Mouse (Mus musculus) cerebellum, adult 18-20 months (tissue): ENCODE results near the gene Dock4.

Experiments
- DNase-seq, 2 experiments: peaks; one replicate each; pipeline ENCODE4 v3.0.0; 2021

Dock4 gene

DNA sequence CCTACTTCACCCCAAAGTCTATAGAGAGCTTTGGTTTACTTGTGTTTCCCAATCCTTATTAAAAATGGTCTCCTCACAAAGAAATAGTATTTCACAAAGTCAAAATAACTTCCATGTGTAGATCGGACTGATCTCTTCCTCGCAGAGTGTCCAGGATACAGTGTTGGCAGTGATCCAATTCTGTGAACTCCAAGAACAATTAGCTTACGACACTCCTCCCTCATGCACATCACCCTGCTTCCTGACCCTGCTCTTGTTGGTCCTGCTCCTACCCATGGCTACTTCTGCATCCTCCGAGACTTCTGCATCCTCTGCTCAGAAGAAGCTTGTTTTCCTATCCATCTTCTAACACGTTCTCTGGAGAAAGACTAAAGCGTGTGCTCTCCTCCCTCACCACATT is 213.9 kb downstream of the Dock4 start:
- no peak for DNase-seq

GRCm38 (mm10) chr12:40669460-40669859 is 223.7 kb downstream of the Dock4 start:
- DNase-seq = no peak

DNA sequence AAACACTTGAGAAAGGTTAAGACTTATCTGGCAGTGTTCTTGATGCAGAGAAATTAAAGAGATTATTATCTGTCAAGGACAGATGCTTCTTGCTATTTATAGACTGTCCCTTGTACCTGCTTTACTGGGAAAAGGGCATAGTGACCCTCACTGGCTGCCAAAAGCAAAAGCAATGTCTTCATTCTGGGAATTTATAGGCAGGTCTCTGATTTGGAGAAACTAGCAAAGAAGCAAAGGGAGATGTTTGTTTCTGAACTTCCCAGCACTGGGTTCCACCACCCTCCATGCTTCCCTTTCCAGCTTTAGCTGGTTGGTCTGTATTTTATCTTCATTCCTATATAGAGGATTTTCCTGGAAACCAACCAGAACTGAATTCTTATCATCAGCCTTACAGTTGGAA is 225.0 kb downstream of the Dock4 start:
- DNase-seq = peak in 1 of 2 experiments; percentile 26

DNA sequence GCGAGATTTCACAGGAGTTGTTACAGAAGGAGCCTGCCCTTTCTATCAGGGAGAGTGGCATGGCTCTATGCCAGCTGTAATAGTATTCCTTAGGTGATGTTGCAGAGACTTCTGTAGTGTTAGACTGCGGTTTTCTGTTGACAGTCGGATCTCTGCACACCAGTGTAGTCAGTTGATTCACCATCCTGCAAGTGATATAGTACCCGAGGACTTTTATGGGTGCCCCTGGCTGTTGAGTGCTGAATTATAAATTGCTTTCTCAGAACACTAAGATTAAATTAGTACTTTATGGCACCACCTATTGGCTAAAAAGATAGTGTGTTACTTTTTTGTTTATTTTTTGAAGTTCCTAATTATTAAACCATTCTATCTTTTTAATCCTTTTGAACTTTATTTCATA is 234.0 kb downstream of the Dock4 start:
- DNase-seq = no peak

GRCm38 (mm10) chr12:40680551-40680950 is 234.8 kb downstream of the Dock4 start:
- peak in 1 of 2 experiments; percentile 22 for DNase-seq

- DNase-seq = no peak
Measured at GRCm38 (mm10) chr12:40691444-40691843, 245.7 kb downstream of the Dock4 start.

DNA sequence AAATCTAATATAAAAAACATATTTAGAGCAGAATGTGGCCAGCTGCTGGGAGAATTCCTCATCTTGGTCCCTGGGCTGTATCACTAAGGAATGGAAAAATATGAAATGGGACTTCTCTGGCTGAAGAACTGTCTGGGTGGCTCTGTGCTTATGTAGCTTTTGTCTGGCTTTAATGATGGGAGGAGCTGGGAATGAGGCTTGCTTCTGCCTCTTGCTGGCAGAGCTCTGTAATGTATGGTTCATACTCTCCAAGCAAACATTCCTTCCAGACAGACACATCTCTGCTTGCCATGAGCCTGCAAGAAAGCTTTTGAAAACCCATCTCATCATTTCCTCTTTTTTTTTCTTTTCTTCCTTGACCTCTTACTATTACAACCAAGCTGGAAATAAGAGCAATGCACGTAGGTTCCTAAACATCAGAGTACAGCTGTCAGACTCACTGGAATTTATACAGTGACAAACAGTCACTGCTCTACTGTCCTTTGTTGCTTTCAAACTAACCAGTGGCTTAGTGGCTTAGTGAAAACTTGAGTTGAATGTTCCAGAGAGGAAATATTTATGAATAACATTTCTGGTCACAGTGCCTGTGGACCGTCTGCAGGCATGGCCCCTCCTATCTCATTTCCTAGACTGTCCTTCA is 248.4 kb downstream of the Dock4 start:
- DNase-seq = no peak

DNA sequence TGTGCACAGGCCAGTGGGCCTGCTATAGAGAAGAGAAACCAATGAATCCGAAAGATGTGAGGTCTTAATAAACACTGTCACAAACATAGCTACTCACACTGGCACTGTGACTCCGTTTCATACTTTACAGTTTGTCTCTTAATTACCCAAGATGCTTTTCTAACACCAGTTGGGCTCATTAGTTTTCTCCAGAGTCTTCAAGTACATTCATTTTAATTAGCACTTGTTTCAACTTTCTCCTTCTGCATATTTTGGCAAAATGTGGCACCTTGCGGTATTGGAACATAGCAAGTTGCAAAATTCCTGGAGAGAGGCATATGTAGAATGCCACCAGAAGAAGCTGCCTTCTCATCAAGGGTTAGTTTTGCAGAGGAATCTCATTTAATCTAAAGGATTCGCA is 252.6 kb downstream of the Dock4 start:
- no peak for DNase-seq

DNA sequence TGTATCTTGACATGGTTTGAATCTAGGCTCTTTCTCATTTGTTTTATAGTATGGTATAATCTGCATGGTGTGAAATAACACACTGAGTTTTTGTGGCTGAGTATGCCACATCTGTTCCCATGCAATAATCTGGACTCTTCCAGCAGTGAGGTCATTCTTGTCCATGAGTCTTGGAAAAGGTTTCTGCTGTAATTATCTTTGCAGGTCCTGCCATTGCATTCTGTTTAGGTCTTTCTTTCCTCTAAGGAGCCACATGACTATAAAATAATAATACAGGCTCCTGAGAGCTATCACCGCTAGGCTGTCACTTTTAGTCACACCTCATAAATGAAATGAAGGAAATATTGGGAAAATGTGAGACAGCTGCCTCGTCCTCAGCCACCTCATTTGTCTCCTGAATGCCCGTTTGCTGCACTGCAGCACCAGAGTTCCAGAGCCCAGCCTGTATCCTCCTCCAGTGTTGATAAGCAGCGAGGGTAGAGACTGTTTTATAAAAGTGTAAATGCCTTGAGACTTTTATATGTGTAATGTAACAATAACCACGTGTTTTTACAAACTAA is 256.6 kb downstream of the Dock4 start:
- no peak for DNase-seq

GRCm38 (mm10) chr12:40704296-40704695 is 258.5 kb downstream of the Dock4 start:
- DNase-seq = no peak

DNA sequence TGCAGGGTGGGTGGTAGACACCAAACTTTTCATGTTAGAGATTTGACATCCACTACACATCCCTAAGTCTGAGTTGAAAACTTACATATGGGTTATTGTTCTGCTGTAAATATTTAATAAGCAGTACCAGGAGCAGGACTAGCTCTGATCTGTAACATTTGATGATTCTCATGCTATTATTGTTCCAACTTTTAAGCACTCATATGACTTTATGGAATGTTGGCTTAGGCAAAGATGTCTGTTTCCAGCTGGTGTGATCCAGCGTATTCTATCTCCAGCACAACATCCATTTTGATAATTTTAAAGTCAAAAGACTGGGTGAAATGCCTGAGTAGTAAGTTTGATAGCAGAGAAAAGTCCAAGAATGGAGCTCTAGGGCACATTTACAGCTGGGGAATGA is 261.4 kb downstream of the Dock4 start:
- DNase-seq = no peak

DNA sequence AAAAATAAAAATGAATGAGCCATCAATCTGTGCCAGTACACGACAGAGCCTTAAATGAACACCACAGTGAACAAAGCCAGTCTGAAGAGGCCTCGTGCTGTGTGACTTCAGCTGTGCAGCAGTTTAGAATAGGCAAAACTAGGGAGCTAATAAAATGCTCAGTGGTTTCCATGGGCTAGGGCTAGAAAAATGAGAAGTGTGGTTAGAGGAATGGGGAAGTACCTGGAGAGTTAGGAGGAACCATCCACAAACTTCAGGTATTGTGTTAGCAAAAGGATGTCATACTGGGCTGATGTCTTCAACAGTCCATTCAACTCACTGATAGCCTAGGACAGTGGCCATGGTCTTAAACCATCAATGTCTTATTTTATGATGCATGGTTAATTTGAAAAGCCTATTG is 263.3 kb downstream of the Dock4 start:
- no peak for DNase-seq

GRCm38 (mm10) chr12:40712235-40712634 is 266.5 kb downstream of the Dock4 start:
- no peak for DNase-seq

DNA sequence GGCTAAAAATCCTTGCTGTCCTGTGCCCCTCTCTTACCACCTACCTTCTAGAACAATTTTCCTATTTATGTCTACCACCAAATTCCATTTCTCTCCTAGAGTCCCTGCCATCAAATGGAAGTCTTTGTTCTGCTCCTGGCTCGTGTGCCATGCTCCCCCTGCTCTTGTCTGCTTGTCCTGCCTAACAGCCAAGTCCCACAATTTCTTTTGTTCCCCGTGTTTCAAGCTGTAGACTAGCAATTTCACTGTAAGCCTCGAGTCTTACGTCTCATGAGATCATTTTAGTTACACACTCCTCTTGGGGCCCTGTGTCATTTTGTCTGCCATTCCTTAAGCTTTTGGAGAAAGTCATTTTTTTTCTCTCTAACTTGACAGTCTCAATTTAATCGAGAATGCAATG is 268.5 kb downstream of the Dock4 start:
- DNase-seq = no peak

DNA sequence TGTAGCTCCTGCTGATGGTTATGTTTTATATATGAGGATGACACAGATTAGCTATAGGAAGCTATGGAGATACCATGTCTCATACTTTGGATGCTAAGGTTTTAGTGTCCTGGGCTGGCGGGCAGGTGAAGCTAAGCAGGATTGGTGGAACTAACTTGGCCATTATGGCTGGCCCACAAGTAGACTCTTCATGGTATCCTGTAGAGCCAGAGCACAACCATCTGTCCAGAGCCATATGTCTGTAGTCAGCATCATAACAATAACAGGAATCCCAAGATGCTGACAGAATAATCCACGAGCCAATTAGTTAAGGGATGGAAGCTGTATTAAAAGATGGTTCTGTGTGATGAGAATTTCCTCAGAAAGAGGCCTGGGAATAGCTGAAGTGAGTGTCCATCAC is 269.4 kb downstream of the Dock4 start:
- peak; percentile 77 to 81 for DNase-seq

DNA sequence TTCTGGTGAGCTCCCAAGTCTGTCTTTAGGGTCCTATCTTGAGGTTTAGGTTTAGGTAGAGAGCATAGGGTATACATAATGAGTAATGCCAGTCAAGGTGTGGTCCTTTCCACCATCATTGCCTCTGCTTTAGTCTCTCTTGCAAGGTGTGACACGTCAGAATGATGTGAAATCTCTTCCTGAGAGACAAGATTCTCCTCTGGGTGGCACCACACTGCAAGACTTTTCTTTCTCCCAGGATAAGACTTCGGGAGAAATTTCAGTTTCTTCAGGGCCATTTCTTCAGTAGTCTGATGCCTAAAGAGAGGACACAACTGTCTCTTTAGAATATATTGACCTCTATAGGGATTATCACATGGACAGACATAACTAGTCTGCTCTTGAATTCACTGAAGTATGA is 282.6 kb downstream of the Dock4 start:
- DNase-seq = no peak

GRCm38 (mm10) chr12:40730756-40731155 is 285.0 kb downstream of the Dock4 start:
- no peak for DNase-seq

DNA sequence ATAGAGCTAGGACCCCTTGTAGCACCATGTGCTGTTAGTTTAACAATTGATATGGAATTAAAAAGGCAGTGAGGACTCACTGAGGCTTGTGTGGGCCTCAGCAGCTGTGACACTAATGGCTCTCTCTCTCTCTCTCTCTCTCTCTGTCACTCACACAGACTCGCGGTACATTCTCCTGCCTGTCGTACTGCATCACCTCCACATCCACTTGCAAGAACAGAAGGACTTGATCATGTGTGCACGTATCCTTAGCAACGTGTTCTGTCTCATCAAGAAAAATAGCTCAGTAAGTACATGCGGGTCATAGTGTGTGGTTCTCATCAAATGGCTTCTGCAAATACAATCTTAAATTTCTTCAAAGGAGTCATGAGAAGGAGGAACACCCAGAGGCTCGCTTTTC is 299.7 kb downstream of the Dock4 start:
- no peak for DNase-seq

DNA sequence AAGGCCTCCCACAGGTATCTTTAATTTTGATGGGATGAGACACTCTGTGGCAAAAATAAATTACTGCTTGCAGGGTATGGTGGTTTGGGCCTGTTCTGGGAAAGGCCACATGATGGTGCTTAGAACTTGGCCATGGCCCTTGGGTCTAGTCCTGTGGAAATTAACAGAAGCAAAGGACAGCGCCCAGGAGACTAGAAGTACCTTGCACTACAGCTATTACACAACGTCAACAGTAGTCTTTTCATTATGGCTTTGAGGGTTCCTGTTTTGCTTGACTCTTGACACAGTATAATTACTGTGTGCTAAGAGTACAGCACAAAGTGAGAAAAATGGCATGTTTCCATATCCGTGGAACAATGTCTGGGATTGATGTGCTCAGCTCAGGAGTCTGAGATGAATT is 300.3 kb downstream of the Dock4 start:
- DNase-seq = no peak

DNA sequence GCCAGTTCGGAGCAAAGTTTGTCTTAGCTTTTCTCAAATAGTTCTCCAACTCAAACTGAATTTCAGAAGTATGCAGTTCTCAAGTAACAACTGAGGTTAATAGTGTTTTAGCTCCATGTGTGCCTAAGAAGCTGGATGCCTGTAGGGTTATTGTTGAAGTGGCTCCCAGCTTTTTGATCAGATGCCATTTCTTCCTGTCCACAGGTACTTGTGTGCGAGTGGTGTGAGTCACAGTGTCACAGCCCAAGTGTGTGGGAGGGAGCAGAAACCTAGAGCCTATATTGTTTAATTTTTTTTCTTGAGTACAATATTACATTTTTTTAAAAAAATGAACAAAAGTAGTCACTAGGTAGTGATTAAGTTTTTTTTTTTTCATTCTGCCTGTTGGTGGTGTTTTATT is 313.5 kb downstream of the Dock4 start:
- no peak for DNase-seq

GRCm38 (mm10) chr12:40767258-40767816 is 321.6 kb downstream of the Dock4 start:
- DNase-seq = no peak

GRCm38 (mm10) chr12:40773091-40773490 is 327.3 kb downstream of the Dock4 start:
- DNase-seq = no peak

DNA sequence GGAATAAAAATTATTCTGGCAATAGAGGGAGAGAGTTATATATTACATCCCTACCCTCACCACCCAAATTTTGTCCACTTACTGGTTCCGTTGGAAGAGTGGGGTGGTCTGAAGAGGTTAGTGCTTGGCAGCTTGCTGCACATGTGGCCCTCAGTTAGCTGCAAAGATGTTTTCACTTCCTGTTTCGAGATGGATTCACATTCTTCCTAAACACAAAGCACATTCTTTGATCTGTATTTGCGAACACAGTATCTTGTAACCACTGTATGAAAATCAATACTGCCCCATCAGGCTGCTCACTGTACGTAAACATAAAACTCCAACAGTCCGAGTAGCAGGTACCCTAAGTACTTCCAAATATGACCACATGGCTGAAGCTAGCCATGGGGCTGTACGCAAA is 335.8 kb downstream of the Dock4 start:
- no peak for DNase-seq

DNA sequence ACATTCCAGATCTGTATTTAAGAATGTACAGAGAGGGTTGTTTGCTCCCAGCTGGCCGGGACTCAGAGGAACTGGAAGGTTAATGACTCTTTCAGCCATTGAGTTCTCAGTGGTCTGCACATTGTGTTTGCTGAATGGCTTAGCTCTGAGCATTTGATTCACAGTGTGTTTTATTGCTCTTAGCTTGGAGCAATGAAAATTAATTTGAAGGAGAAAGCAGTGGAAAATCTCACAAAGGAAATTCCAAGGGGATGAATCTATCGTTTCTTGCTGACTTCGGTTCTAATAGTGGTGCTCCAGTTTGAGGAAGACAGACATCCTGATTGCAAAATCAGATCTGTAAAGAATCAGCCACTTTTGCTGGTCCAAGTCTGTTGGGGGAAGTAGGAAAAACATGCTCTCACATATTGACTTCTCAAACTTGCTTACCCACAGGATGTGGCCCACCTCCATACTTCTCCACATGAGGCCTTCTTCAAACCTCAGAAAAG is 342.9 kb downstream of the Dock4 start:
- DNase-seq = no peak
